Mouse (Mus musculus) right cerebral cortex, postnatal 10 days (tissue): Measurements from ENCODE around the gene Armh3.

ENCODE experiments used
- DNase-seq, 2 experiments: peaks; one replicate each; pipeline ENCODE4 v3.0.0; 2021; ENCODE audit warnings: low spot score in 2 of 2

Gene Armh3

GRCm38 (mm10) chr19:45997785-45998693 lies at the start of gene Armh3:
Armh3 (minus strand) TSS chr19:45998488.
- DNase-seq, result peak; percentile 95

- DNase-seq, result no peak
These were observed 49.1 kb upstream of the Armh3 start for GRCm38 (mm10) chr19:46047426-46047825.

DNA sequence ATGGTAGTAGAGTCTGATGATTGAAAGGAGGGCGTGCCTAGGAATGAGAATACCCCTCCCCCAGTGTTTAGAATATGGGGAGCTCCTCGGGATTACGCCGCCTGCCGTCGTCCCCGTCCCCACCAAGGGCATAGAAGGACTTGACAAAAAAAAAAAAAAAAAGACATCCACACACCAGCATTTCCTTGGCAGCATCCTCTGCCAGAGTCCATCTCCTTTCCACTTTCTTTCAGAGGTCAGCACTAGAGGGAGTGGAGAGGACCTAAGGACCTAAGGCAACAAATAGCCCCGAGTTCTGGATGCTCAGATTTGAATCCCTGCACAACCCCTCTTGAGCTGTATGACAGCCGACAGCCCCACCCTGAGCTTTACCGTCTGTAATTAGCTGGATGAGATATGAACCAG lies 48.3 kb upstream of the Armh3 start:
- DNase-seq, result no peak

GRCm38 (mm10) chr19:46045696-46046311 lies 47.5 kb upstream of the Armh3 start:
- peak; percentile 68 to 83 for DNase-seq

GRCm38 (mm10) chr19:46044993-46045695 lies 46.9 kb upstream of the Armh3 start, which contains the start of gene Ldb1:
Ldb1 (minus strand) TSS chr19:46045214.
- DNase-seq, result peak; percentile 89 to 91

DNA sequence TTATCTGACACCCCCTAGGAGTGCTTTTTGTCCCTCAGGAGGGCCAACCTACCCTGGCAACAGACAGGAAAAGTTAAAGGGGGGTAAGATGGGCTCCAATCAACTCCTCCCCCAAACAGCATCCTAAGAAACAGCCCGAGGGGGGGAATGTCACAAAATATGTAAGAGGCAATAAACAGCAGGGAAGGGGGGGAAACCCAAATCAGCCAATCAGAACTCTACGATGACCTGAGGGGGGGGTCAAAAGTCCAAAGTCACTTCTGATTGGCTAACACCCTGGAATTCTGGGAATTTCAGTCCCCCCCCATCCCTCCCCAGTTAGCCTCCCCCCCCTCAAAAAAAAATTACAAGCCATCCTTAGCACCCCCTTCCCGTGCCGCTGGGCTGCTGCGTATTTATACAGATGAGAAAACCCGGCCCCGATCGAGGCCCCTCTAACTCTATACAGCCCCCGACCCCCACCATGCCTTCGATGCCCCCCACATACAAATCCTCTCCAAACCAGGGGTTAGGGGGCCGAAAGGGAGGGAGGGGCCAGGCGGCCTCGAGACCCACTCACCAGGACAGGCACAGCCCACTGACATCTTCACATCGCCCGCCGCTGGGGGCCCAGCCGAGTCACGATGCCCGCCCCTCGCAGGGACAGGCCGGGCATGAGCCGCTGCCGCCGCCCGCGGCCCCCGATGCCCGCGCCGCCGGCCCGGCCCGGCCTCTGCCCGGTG lies 46.1 kb upstream of the Armh3 start, which contains the start of gene Pprc1:
Gene Pprc1 (plus strand): TSS at position 616 of the 722 bp plus-strand sequence.
- DNase-seq, result peak in 1 of 2 experiments; percentile 65

GRCm38 (mm10) chr19:46043380-46043779 lies 45.1 kb upstream of the Armh3 start:
- DNase-seq, result peak; percentile 56 to 70

GRCm38 (mm10) chr19:46042476-46043011 lies 44.3 kb upstream of the Armh3 start:
- DNase-seq, result peak; percentile 76 to 83

GRCm38 (mm10) chr19:46041933-46042475 lies 43.7 kb upstream of the Armh3 start:
- DNase-seq, result peak; percentile 91

GRCm38 (mm10) chr19:46041299-46041932 lies 43.1 kb upstream of the Armh3 start:
- no peak for DNase-seq

DNA sequence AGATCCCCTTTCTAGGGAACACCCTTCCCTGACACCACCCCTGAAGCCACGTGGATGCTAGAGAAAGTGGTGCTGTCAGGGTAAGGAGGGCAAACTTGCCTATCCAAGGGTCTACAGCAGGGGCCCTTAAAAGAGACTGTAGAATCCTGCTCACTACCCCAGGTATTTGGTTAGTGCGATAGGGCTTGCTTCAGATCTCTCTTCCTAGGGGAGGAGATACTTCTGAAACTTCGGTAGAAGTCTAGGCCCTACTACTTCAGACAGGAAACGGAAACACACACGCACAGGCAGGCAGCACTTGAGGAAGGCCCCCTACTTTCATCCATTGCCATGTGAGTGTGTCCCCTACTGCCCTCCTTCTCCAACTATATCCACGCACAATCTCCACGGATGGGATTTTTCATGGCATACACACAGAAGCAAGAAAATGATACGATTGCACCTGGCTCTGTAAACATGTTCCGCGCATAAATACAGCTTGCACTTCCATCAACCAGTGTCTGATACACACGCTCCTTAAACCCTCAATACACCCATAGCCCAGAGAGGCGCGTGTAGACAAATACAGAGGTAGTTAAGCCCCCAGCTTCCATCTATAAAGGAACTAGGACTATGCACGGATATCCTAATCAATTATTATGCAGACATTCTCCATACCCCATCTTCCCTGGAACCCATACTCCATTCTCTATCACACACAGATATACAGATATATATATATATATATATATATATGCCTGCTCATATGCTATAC lies 42.0 kb upstream of the Armh3 start:
- DNase-seq, result no peak

DNA sequence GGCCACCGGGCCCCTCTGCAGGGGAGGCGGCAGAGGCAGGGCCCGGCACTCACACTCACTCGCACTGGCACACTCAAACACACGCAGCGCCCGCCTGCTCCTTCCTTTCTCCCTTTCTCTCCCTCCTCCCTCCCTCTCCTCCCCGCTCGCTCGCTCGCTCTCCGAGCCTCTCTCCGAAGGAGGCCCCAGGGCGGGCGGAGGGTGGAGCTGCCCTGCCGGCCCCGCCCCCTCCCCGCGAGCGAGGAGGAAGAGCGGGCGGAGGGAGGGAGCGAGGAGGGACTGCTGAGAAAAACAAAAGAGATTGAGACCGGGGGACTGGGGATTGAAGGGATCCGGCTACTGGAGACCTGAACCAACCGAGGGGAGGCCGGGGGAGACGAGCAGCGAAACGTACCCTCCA lies 41.2 kb upstream of the Armh3 start:
- peak; percentile 89 to 91 for DNase-seq

DNA sequence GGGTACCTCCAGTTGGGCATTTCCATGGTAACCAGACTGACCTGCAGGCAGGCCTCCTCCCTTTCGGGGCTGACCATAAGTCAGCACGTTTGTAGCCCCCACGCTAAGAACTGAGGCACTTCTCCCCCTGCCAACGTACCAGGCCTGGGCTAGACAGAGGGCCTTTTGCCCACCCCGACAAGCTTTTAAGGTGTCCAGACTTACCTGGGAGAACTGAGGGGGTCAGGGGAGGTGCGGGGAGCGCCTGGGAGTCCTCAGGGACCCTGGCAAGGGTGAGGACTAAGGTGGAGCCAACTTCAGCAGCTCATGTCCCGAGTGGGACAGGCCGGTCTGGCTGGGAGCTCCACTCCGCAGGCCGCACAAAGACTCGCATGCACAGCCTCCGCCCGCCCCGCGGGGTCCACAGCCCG lies 40.6 kb upstream of the Armh3 start:
- DNase-seq, result no peak

DNA sequence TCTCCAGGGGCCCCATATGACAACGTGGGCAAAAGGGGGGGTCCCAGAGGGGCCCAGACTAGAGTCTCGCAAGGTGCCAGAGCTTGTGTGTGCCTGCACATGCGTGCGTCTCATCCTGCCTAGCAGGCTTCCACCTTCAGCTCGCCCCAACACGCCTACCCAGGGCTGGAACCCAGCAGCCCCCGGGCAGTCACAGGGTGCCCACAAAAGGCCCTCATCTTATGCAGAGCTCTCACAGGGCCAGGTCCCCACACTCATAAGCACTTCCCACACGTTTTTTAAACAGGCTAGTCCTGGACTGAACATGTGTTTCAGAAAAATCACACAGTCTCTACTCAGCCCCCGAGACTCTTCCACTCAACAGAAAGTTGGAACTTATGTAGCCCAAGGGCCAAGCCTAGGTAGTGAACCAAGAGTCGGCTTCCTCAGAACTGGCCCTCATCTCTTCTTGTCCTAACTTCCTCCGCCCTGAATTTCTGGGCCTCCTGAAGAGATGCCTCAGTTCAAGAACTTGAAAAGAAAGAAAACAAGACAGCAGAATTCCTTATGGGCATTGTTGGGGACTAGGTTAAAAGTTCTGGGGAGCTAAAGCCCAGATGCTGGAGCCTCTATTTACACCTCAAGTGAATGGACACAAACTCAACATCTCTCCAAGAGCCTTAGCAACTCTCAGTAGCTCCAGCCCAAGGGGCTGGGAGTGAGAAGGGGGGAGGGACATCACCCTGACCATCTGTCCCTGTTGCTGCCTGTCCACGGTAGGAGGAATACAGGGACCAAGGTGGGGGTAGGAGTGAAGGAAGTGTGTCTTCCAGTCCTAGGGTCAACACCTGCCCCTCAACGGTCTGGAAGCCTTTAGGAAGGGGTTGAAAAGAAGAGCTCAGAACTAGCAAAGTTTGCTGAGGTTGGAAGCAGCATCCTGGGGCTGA lies 39.9 kb upstream of the Armh3 start:
- peak in 1 of 2 experiments; percentile 26 for DNase-seq

- peak in 1 of 2 experiments; percentile 23 for DNase-seq
These were observed 39.1 kb upstream of the Armh3 start for GRCm38 (mm10) chr19:46037243-46037924.

- DNase-seq, result no peak
These were observed 38.4 kb upstream of the Armh3 start for GRCm38 (mm10) chr19:46036477-46037242.

- DNase-seq, result no peak
These were observed 37.7 kb upstream of the Armh3 start for GRCm38 (mm10) chr19:46035971-46036370.
